Comparison of ENCODE assay signal across 7 mouse cellular contexts in the genomic region with DNA sequence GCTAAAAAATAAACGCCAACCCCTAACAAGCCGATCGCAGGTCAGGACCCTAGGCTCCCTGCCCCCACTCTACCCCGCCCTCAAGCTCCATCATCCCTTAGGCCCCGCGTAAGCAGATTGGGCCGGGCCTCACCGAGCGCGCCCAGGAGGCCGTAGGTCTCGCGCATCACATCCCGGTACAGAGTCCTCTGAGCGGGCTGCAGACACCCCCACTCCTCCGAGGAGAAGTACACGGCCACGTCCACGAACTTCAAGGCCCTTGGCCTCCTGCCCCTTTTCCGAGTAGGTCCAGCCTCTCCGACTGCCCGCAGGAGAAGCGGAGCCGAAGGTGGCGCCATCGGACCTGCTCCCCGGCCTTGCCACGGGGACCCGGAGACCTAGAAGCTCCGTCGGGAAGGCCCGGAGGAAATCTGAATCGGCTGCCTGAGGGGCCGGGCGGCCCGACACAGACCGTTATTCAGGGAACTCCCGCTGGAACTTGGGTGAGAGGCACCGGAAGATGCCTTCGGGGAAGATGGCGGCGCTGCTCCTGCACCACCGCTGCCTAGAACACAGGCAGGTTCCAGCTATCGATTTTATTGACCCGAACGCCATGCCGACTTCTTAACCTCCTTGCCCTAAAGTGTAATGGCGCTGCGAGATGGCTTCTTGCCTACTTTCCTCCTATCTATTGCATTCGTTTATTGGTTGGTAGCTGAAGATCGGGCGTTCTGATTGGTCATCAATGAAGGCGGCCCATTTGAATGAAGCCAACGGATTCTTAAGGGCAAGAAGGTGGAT. TPM values are rescaled to one million over a fixed set of nuclear protein-coding genes. Genes with fewer than 3 reads are reported as not detected.
DNase-seq lines count a peak whose midpoint lies in the region; ATAC-seq lines count a peak whose summit lies in the region.

A gene (minus strand): TSS at position 638 of the 780 bp plus-strand sequence.

- WGBS in embryonic facial prominence, embryonic 12.5 days, result under 1% methylated on average over 54 of the region's 54 CpGs
- WGBS in limb, embryonic 11.5 days, result under 1% methylated on average over 54 of the region's 54 CpGs
- under 1% methylated on average over 54 of the region's 54 CpGs for WGBS in midbrain, embryonic 14.5 days

- peak within 1 kb of the TSS; percentile 81 for H3K4me2 ChIP-seq in embryonic facial prominence, embryonic 12.5 days (replicated peaks)
- H3K4me2 ChIP-seq in limb, embryonic 11.5 days (ENCODE audit: low read depth, severe bottlenecking), result peak within 1 kb of the TSS; percentile 82
- peak within 1 kb of the TSS; percentile 69 for H3K4me2 ChIP-seq in midbrain, embryonic 14.5 days (ENCODE audit: low read length)

- H3K4me3 ChIP-seq in embryonic facial prominence, embryonic 12.5 days, result peak within 1 kb of the TSS; percentile 70
- H3K4me3 ChIP-seq in limb, embryonic 11.5 days (ENCODE audit: low read depth, low read length), result peak within 1 kb of the TSS; percentile 55
- peak within 1 kb of the TSS; percentile 93 for H3K4me3 ChIP-seq in midbrain, embryonic 14.5 days (replicated peaks; ENCODE audit: low read depth, low read length)

- peak within 1 kb of the TSS; percentile 93 for H3K27ac ChIP-seq in embryonic facial prominence, embryonic 12.5 days
- peak within 1 kb of the TSS; percentile 87 for H3K27ac ChIP-seq in limb, embryonic 11.5 days (replicated peaks; ENCODE audit: low read depth, low read length)
- peak within 1 kb of the TSS; percentile 94 for H3K27ac ChIP-seq in midbrain, embryonic 14.5 days (replicated peaks; ENCODE audit: low read depth, low read length)

- peak; percentile 86 for DNase-seq in adrenal gland, postnatal 25 days
- peak; percentile 100 for DNase-seq in heart, adult 11 months
- DNase-seq in kidney, adult 18-20 months, result peak; percentile 94
- peak; percentile 94 for DNase-seq in limb, embryonic 11.5 days (ENCODE audit: low spot score)
- DNase-seq in midbrain, embryonic 14.5 days, result peak; percentile 97
- DNase-seq in spleen, adult 18-20 months, result peak; percentile 79 to 87

- no peaks in the 10 kb centered on the region for H3K9me3 ChIP-seq in embryonic facial prominence, embryonic 12.5 days
- H3K9me3 ChIP-seq in limb, embryonic 11.5 days (ENCODE audit: control insufficient read depth, low read length), result no peaks in the 10 kb centered on the region; the same call in 1 of the 2 replicates
- no peaks in the 10 kb centered on the region for H3K9me3 ChIP-seq in midbrain, embryonic 14.5 days (ENCODE audit: control insufficient read depth, low read length)

- no peaks in the 10 kb centered on the region for H3K27me3 ChIP-seq in embryonic facial prominence, embryonic 12.5 days
- no peaks in the 10 kb centered on the region for H3K27me3 ChIP-seq in limb, embryonic 11.5 days (ENCODE audit: control insufficient read depth, insufficient read depth, low read length)
- no peaks in the 10 kb centered on the region for H3K27me3 ChIP-seq in midbrain, embryonic 14.5 days (ENCODE audit: control insufficient read depth, insufficient read depth, low read length)

- peak within 1 kb of the TSS; percentile 85 for H3K9ac ChIP-seq in embryonic facial prominence, embryonic 12.5 days
- peak within 1 kb of the TSS; percentile 92 for H3K9ac ChIP-seq in limb, embryonic 11.5 days (ENCODE audit: low read length)
- H3K9ac ChIP-seq in midbrain, embryonic 14.5 days (replicated peaks; ENCODE audit: low read length), result peak within 1 kb of the TSS; percentile 96

- H3K36me3 ChIP-seq in embryonic facial prominence, embryonic 12.5 days, result peaks cover 35% of the 10 kb centered on the region
- H3K36me3 ChIP-seq in limb, embryonic 11.5 days (ENCODE audit: control insufficient read depth, insufficient read depth, low read length), result peaks cover 18% of the 10 kb centered on the region
- H3K36me3 ChIP-seq in midbrain, embryonic 14.5 days (ENCODE audit: control insufficient read depth, insufficient read depth, low read length), result peaks cover 18% of the 10 kb centered on the region

- H3K4me1 ChIP-seq in embryonic facial prominence, embryonic 12.5 days, result peaks cover 30% of the 10 kb centered on the region
- H3K4me1 ChIP-seq in limb, embryonic 11.5 days (ENCODE audit: control insufficient read depth, insufficient read depth, low read length), result peaks cover 5% of the 10 kb centered on the region; the same call in 1 of the 2 replicates
- H3K4me1 ChIP-seq in midbrain, embryonic 14.5 days (ENCODE audit: control insufficient read depth, insufficient read depth, low read length), result peaks cover 37% of the 10 kb centered on the region

- peak; percentile 87 for ATAC-seq in embryonic facial prominence, embryonic 12.5 days (ENCODE audit: insufficient number of reproducible peaks, insufficient read depth, low FRiP score, low TSS enrichment)
- peak; percentile 78 for ATAC-seq in limb, embryonic 11.5 days (ENCODE audit: insufficient number of reproducible peaks, low FRiP score, low TSS enrichment, low read depth)
- ATAC-seq in midbrain, embryonic 14.5 days (ENCODE audit: low FRiP score, low TSS enrichment), result peak; percentile 91

RNA-seq across cellular contexts. Expression of the gene that starts here (rescaled TPM):
- total RNA-seq in adrenal gland, postnatal 25 days (2021), result 3.3 and 4.2 TPM in 2 replicates
- 16.5 and 16.7 TPM in 2 replicates for polyA plus RNA-seq in embryonic facial prominence, embryonic 12.5 days (2016; fragmentation: Nextera tagmentation; extraction: Ambion mirVana)
- polyA plus RNA-seq in limb, embryonic 11.5 days (2014; fragmentation: Nextera tagmentation; extraction: Ambion mirVana), result 16.5 and 17.6 TPM in 2 replicates
- 16.1 and 16.6 TPM in 2 replicates for polyA plus RNA-seq in midbrain, embryonic 14.5 days (2014; fragmentation: Nextera tagmentation; extraction: Ambion mirVana)

Comparison
In these comparisons a context has a peak if more than half of its experiments do, and no peak if none do; other contexts are left out.
1. Peak in every context shown above with its lines: DNase-seq, ATAC-seq, H3K4me3 ChIP-seq and H3K27ac ChIP-seq.